Mouse (Mus musculus) frontal cortex, postnatal 10 days (tissue): ENCODE results near the gene Hoxa5.

Source experiments
- DNase-seq, 2 experiments: peaks; one replicate each; pipeline ENCODE4 v3.0.0; 2022; ENCODE audit warnings: low spot score in 2 of 2, mixed read lengths in 1 of 2

Gene Hoxa5

GRCm38 (mm10) chr6:52201269-52201668 is 3.1 kb downstream of the Hoxa5 start:
- DNase-seq = no peak

- no peak for DNase-seq
Measured at GRCm38 (mm10) chr6:52200751-52201250, 3.6 kb downstream of the Hoxa5 start.

GRCm38 (mm10) chr6:52200073-52200750 is 4.2 kb downstream of the Hoxa5 start:
- no peak for DNase-seq

GRCm38 (mm10) chr6:52197271-52197670 is 7.1 kb downstream of the Hoxa5 start:
- DNase-seq = no peak

GRCm38 (mm10) chr6:52196811-52197210 is 7.6 kb downstream of the Hoxa5 start:
- no peak for DNase-seq

- DNase-seq = no peak
Measured at GRCm38 (mm10) chr6:52194690-52195089, 9.7 kb downstream of the Hoxa5 start.

- no peak for DNase-seq
Measured at GRCm38 (mm10) chr6:52191860-52192550, 12.4 kb downstream of the Hoxa5 start.

GRCm38 (mm10) chr6:52190906-52191810 is 13.2 kb downstream of the Hoxa5 start, which contains the start of gene Hoxa4:
Hoxa4 (minus strand) TSS chr6:52191753.
- no peak for DNase-seq

- no peak for DNase-seq
Measured at GRCm38 (mm10) chr6:52190410-52190809, 14.0 kb downstream of the Hoxa5 start.

GRCm38 (mm10) chr6:52189909-52190308 is 14.5 kb downstream of the Hoxa5 start:
- no peak for DNase-seq

- DNase-seq = no peak
Measured at GRCm38 (mm10) chr6:52189172-52189591, 15.2 kb downstream of the Hoxa5 start.

- DNase-seq = no peak
Measured at GRCm38 (mm10) chr6:52186500-52186899, 17.9 kb downstream of the Hoxa5 start.

GRCm38 (mm10) chr6:52185834-52186233 is 18.6 kb downstream of the Hoxa5 start:
- DNase-seq = no peak

GRCm38 (mm10) chr6:52185222-52185621 is 19.2 kb downstream of the Hoxa5 start:
- DNase-seq = no peak

- DNase-seq = no peak
Measured at GRCm38 (mm10) chr6:52184668-52185067, 19.7 kb downstream of the Hoxa5 start.

GRCm38 (mm10) chr6:52183311-52184080 is 20.9 kb downstream of the Hoxa5 start:
- DNase-seq = no peak

GRCm38 (mm10) chr6:52182793-52183192 is 21.6 kb downstream of the Hoxa5 start:
- DNase-seq = no peak

GRCm38 (mm10) chr6:52182030-52182429 is 22.4 kb downstream of the Hoxa5 start:
- DNase-seq = no peak

GRCm38 (mm10) chr6:52180726-52181125 is 23.7 kb downstream of the Hoxa5 start:
- DNase-seq = no peak

GRCm38 (mm10) chr6:52180213-52180710 is 24.1 kb downstream of the Hoxa5 start:
- DNase-seq = no peak

GRCm38 (mm10) chr6:52179690-52180089 is 24.7 kb downstream of the Hoxa5 start:
- DNase-seq = no peak
